Mouse (Mus musculus): ENCODE results near the gene Ucn2. TPM values are rescaled to one million over a fixed set of nuclear protein-coding genes. Genes with fewer than 3 reads are reported as not detected.

Gene Ucn2
- total RNA-seq, 2 experiments from 2014 or later: 0.23 to 0.24 TPM

GRCm38 (mm10) chr9:108992085-108992469 lies 6.3 kb downstream of the Ucn2 start:
- DNase-seq: no peak

DNA sequence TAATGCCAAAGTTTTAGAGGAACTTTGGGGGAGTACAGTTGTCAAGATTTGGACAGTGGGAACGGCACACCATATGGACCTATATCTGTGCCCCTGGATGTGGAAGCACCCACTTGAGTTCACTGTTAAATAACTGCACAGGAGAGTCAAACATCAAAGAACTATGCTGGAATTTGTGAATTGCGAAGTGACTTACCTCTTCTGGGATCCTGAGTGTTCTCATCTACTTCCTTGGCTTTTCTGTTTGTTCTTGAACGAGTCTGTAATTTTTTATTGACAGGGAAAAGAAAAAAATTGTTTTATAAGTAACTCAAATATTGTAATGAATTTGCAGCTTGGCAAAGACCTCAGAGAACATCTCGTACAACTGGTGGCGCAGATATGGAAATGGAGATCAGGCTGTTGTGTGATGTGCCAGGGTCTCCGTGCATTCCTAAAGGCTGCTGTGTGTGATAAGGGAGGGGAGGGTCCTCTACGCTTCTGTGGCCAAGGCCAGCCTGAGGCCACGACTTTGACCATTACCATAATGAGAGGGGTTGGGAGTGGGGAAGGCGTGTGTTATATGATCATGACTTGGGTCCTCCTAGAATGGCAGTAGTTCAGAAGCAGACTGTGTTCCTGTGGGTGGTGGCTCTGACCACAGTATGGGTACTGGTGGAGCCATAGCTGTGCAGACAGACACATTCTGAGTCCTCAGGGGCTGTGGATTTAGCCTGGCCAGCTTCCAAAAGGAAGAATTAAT lies 7.0 kb downstream of the Ucn2 start:
- DNase-seq: no peak

DNA sequence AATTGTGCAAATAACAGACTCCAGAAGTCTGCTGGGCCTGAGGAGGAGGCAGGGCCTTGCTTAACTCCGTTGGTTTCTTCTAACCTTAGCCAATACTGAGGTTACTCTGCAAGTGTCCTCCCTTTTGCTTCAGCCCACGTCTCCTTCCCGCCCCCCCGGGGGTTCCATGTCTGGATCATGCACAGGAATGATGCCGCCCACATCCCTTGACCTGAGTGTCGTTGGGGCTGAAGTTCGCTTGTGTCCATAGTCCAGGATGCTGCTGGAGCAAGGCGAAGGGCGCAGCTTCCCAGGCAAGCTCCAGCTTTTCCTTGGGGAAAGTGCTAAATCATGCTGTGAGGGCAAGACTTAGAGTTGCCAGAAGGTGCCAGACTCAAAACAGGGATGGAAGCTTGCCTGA lies 10.6 kb downstream of the Ucn2 start:
- no peak for DNase-seq

GRCm38 (mm10) chr9:108998287-108999166 lies 12.7 kb downstream of the Ucn2 start:
- DNase-seq: no peak

GRCm38 (mm10) chr9:108999167-108999526 lies 13.3 kb downstream of the Ucn2 start:
- no peak for DNase-seq

GRCm38 (mm10) chr9:109000726-109001125 lies 14.9 kb downstream of the Ucn2 start:
- no peak for DNase-seq

GRCm38 (mm10) chr9:109003201-109003600 lies 17.4 kb downstream of the Ucn2 start:
- no peak for DNase-seq

- peak; percentile 47 for DNase-seq
Measured at GRCm38 (mm10) chr9:109007025-109007780, 21.4 kb downstream of the Ucn2 start.

DNA sequence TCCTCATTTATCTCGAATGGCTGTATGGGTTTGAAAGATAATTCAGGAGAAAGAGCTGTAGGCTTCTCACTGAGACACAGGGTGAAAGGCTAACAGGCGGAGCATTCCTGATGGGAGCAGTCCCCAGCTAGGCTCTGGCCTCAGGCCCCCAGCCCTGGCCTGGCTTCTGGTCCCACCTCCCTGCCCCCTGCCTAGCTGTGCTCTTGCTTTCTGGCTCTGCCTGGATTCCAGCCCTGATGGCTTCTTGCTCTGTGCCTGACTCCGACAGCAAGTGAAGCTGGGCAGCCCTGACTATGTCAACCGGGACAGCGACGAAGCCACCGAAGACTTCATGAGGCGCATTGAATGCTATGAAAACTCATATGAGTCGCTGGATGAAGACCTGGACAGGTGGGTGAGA lies 22.3 kb downstream of the Ucn2 start:
- DNase-seq: no peak

DNA sequence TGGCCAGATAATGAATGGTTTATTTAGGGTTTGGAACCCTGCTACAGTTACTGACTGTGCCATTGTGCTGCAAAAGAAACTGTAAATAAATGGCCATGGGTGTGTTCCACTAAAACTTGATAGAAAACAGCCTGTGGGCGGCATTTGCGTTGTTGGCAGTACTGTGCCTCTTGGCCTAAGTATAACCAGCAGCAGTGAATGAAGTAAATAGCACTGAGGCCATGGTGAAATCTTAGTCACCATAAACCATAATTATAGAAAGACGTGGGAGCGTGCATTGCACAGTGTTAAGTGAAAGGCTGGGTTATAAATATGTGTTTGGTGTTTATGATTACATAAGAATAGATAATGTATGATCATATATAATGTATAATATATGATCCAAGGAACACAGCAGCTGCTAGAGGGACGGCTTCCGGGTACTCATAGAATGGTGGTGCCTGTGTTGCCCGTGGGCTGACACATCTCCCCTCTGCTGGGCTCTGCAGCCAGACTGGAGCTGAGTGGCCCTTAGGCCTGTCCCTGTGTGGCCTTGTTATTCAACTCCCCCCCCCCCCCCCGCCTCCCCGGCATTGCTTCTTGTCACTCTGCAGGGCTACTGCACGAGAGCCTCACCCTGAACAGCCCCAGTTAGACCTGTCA lies 23.3 kb downstream of the Ucn2 start:
- no peak for DNase-seq

DNA sequence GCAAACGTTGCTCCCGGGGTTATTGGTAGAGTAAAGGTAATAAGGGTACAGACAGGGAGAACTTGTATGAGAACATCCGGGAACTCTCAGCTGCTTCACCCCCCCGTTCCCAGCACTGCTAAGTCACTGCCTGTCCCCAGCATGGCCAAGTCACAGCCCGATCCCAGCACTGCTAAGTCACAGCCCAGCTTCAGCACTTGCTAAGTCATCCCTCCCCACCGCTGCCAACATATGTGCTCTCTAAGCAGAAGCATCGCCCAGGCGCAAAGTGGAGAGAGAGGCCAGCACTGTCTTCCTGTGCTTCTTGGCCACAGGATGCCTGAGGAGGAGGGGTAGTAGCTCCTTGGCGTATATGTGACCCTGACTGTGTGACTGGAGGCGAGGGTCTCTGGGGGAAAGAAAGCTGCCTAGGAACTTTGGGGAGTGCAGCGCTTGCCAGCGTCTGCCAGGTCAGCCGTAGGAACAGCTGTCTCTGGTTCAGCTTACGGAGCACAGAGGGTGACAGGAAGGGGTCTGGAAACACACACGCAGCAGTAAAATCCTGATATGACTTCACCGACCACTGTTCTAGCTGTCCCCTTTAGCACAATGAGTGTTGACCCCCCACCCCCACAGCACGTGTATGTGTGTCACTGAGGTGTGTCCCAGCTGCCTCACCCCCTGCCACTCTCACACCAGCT lies 24.0 kb downstream of the Ucn2 start:
- DNase-seq: peak; percentile 88

- peak; percentile 50 for DNase-seq
Measured at GRCm38 (mm10) chr9:109010316-109010690, 24.5 kb downstream of the Ucn2 start.

DNA sequence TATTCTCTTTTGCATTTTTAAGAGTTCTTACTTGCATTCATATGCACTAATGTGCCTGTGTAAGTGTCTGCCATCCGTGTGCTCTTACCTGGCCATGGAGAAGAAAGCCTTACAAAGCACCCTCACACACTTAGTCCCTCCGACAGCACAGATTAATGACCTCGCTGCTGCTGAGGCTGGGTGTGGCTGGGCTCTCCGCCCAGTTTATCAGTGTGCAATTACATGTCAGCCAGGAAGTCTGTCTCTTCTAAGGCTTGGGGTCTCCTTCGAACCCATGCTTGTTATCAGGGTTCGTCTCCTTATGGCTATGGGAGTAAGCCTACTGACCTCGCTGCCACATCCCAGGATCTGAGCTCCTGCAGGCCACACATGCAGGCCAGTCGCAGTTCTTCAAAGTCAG lies 29.6 kb downstream of the Ucn2 start:
- DNase-seq: no peak

GRCm38 (mm10) chr9:109016973-109017604 lies 31.3 kb downstream of the Ucn2 start:
- no peak for DNase-seq

DNA sequence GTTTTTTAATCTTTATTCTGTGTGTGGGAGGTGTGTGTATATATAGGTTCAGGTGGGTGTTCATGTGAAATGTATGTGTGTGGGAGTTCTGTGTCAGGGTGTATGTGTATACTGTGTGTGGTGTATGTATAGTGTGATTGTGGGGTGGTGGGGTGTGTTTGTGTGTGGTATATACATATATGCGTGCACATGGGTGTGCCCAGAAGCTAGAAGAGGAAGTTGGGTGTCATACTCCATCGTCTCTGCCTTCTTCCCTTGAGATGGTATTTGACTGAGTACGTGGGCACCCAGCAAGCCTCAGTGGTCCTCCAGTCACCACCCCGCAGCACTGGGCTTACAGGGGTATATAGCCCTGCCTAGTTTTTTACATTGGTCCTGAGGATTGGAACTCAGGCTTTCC lies 35.6 kb downstream of the Ucn2 start:
- no peak for DNase-seq

GRCm38 (mm10) chr9:109022866-109023685 lies 37.3 kb downstream of the Ucn2 start:
- DNase-seq: no peak

- DNase-seq: peak; percentile 45
Measured at GRCm38 (mm10) chr9:109027521-109027920, 41.7 kb downstream of the Ucn2 start.

DNA sequence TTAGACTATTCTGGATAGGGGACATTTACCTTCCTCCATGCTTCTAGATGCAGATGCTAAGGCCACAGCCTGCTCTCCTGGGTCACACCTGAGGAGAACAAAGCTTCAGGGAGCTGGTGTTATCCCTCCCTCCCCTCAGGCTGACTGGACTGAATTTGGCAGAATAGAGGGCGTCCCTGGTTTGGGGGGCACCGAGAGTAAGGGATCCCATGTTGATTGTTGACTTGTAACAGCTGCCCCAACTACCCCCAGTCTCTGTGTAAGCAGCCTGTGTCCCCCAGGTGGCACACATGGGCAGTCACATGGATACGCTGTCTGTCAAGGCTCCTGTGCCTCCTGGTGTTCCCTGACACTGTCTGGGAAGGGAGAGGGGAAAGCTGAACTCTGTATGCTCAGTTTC lies 42.6 kb downstream of the Ucn2 start:
- no peak for DNase-seq

GRCm38 (mm10) chr9:109028919-109029318 lies 43.1 kb downstream of the Ucn2 start:
- no peak for DNase-seq

DNA sequence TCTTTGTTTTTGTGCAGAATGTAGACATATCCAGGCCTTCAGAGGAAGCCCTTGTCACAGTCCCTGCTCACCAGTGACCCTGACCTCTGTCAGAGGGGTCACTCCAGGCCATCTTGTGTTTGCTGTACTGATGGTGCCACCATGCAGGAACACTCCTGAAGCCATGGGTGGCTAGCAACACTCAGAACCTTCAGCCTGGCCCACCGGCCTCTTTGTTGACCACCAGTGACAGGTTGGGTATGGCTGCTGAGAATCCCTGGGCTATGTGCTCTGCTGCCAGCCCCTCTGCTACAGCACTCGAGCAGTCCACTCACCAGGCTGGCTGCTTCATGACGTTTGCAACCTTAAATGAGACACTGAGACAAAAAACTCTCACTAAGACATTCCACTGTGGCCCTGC lies 44.5 kb downstream of the Ucn2 start:
- no peak for DNase-seq
